Mouse (Mus musculus) liver, embryonic 14 days (tissue): ENCODE results near the gene Gm10130. TPM values are rescaled to one million over a fixed set of nuclear protein-coding genes. Genes with fewer than 3 reads are reported as not detected.

Experiments
- polyA plus RNA-seq: library from polyadenylated mRNA; depleted of rRNA; stranded (reverse); fragments of >200 nt; gene quantifications from 2 replicates; pipeline ENCODE4 v1.2.3, GENCODE M21; 2012; rRNA removed

Gene Gm10130
- not detected in 2 replicates for polyA plus RNA-seq

GRCm38 (mm10) chr2:150323402-150323801, at the start of gene Gm10130:
Gene Gm10130, plus strand, starts transcription at chr2:150323702.

DNA sequence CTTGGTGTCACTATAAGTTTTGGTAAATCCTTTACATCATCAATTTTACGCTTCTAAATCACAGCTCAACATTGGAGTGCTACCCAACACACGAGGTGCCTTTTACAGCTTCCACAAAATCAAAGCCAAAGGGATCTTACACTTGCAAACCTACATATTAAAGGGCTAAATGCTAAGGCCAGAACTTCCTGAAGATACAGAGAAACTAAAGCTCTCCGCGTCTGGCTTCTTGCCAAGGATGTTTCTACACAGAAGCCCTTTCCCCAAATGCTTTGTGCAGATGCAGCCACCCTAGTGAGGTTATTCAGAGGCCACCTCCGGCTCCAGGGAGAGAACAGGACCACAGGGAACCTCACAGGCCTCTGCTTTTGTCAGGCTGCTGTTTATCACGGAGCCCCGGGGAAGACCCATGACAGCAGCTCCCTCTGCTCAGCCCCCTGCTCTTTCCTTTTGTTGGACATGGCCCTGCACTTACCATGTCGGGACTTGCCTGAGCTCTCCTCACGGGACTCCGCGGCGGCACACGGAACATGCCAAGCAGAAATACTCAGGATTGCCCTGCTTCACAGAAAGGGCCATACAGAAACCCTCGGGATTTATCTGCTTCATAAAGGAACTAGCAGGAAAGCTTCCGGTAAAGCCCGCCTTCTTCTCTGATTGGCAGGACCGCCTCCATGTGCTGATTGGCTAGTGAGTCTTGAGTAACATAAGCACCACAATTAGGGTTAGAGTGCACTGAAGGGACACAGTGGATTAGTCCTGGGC, 38.8 kb downstream of the Gm10130 start, which contains the start of gene 3300002I08Rik:
3300002I08Rik (minus strand) TSS at position 653 of the 765 bp plus-strand sequence.

Other genes with a start within 250 kb of the Gm10130 start
- gene Zfp120, start 187.0 kb upstream of the Gm10130 start, polyA plus RNA-seq = 1.1 TPM in 2 replicates
- gene Gm10770, start 144.0 kb upstream of the Gm10130 start, polyA plus RNA-seq = not detected in 2 replicates
- 0.02 and 0.03 TPM in 2 replicates for gene Gm14139, start 141.9 kb upstream of the Gm10130 start, polyA plus RNA-seq
- 0.24 TPM in 2 replicates for gene Zfp937, start 105.6 kb upstream of the Gm10130 start, polyA plus RNA-seq
- 0.70 and 0.81 TPM in 2 replicates for gene Gm21994, start 68.1 kb upstream of the Gm10130 start, polyA plus RNA-seq
- gene Gm14124, start 66.2 kb upstream of the Gm10130 start, polyA plus RNA-seq = not detected in 2 replicates
- gene 3300002I08Rik, start 39.1 kb downstream of the Gm10130 start, polyA plus RNA-seq = 0.38 and 0.47 TPM in 2 replicates
- gene Zfp442, start 127.8 kb downstream of the Gm10130 start, polyA plus RNA-seq = 0.14 and 0.19 TPM in 2 replicates
- gene Zfp345, start 161.4 kb downstream of the Gm10130 start, polyA plus RNA-seq = 0.02 TPM in 2 replicates
- 2.8 and 3.9 TPM in 2 replicates for gene Cst7, start 246.7 kb downstream of the Gm10130 start, polyA plus RNA-seq